Mouse (Mus musculus) neural tube, embryonic 14.5 days (tissue): Measurements from ENCODE around the gene Utp3. TPM values are rescaled to one million over a fixed set of nuclear protein-coding genes. Genes with fewer than 3 reads are reported as not detected.
A peak's percentile ranks its signal among the peaks of the same experiment; 100 is the strongest.

Experiments used
- ATAC-seq: fragments of 200-750 bp; cut with Nextera tagmentation; 2 replicates; pipeline ENCODE4 v1.8.0; 2017; ENCODE audit warnings: low read depth, mild to moderate bottlenecking, moderate TSS enrichment, moderate library complexity
- H3K27ac ChIP-seq: fragments of 300-500 bp; sonication (generic); 2 replicates; pipeline ENCODE4 v1.5.1; 2014; ENCODE audit warnings: low read depth, mild to moderate bottlenecking, control low read depth, low read length, moderate library complexity, mixed read lengths
- H3K27me3 ChIP-seq: fragments of 300-500 bp; sonication (generic); 2 replicates; pipeline ENCODE4 v1.6.1; 2014; ENCODE audit warnings: low read length; ENCODE audit not compliant: control insufficient read depth, insufficient read depth
- H3K36me3 ChIP-seq: fragments of 300-500 bp; sonication (generic); 2 replicates; pipeline ENCODE4 v1.6.1; 2014; ENCODE audit warnings: low read length, mixed read lengths; ENCODE audit not compliant: control insufficient read depth, insufficient read depth
- H3K4me1 ChIP-seq: fragments of 300-500 bp; sonication (generic); 2 replicates; pipeline ENCODE4 v1.6.1; 2014; ENCODE audit warnings: low read length; ENCODE audit not compliant: control insufficient read depth, insufficient read depth
- H3K4me2 ChIP-seq: fragments of 300-500 bp; sonication (generic); 2 replicates; pipeline ENCODE4 v1.6.1; 2014; ENCODE audit warnings: mild to moderate bottlenecking, low read depth, low read length, control low read depth
- H3K4me3 ChIP-seq: fragments of 300-500 bp; sonication (generic); 2 replicates; pipeline ENCODE4 v1.5.1; 2014; ENCODE audit warnings: low read depth, low read length, control low read depth, mixed read lengths
- H3K9ac ChIP-seq: fragments of 300-500 bp; sonication (generic); replicated peaks from 2 replicates; pipeline ENCODE4 v1.6.1; 2014; ENCODE audit warnings: low read depth, mild to moderate bottlenecking, control low read depth, low read length, mixed read lengths
- H3K9me3 ChIP-seq: fragments of 300-500 bp; sonication (generic); 2 replicates; pipeline ENCODE4 v1.6.1; 2016; ENCODE audit warnings: low read length; ENCODE audit not compliant: control insufficient read depth
- WGBS: fragments of 180-500 bp; shearing (Covaris S2); extraction: QIAGEN DNeasy Blood & Tissue Kit; methylation state at CpG from one replicate; pipeline ENCODE4 v1.1.7; 2014; 5-methylcytosine and 5-hydroxymethylcytosine counted together
- polyA plus RNA-seq: library from polyadenylated mRNA; unstranded; fragments of >200 nt; fragmentation: Nextera tagmentation; extraction: Ambion mirVana; gene quantifications from 2 replicates; pipeline ENCODE4 v1.2.1, GENCODE M21; 2014

Utp3 gene
- polyA plus RNA-seq, 1 experiment from 2014 or later = 43.5 TPM

DNA sequence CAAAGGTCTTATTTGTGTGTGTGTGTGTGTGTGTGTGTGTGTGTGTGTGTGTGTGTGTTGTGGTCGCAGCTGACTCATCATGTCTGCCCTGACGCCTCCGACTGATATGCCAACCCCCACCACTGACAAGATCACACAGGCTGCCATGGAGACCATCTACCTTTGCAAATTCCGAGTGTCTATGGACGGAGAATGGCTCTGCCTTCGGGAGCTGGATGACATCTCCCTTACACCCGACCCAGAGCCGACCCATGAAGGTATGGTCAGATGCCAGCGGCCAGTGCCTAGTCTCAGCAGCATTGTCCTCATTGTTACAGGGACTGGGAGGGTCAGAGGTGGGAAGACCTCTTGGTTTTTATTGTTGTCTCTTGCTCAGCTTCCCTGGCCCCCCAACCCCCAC lies 29.8 kb downstream of the Utp3 start:
- 7% methylated on average over 9 of the region's 9 CpGs for WGBS
- Histone ChIP-seq H3K4me3 (peak overlapping the region; percentile 63), H3K27me3 (no peaks in the 10 kb centered on the region), H3K9me3 (no peaks in the 10 kb centered on the region), H3K27ac (peak overlapping the region; percentile 80), H3K4me1 (peaks cover 38% of the 10 kb centered on the region), H3K36me3 (no peaks in the 10 kb centered on the region), H3K9ac (peak overlapping the region; percentile 75), H3K4me2 (peak overlapping the region; percentile 81)
- ATAC-seq = peak; percentile 66

GRCm38 (mm10) chr5:88586407-88587174 lies 32.3 kb downstream of the Utp3 start:
- no peaks in the 10 kb centered on the region for H3K9me3 ChIP-seq
- peak overlapping the region; percentile 63 for H3K4me3 ChIP-seq
- H3K27ac ChIP-seq = no peak overlapping the region
- no peaks in the 10 kb centered on the region for H3K27me3 ChIP-seq
- no peak for ATAC-seq
- peak overlapping the region; percentile 81 for H3K4me2 ChIP-seq
- peaks cover 39% of the 10 kb centered on the region for H3K4me1 ChIP-seq
- whole genome bisulfite sequencing = 59% methylated on average over 7 of the region's 7 CpGs
- H3K9ac ChIP-seq = peak overlapping the region; percentile 18; the same call in 1 of the 2 replicates
- no peaks in the 10 kb centered on the region for H3K36me3 ChIP-seq

- Histone ChIP-seq H3K36me3 (no peaks in the 10 kb centered on the region), H3K4me2 (peak overlapping the region; percentile 81), H3K4me1 (peaks cover 39% of the 10 kb centered on the region), H3K9me3 (no peaks in the 10 kb centered on the region), H3K9ac (peak overlapping the region; percentile 32; the same call in 1 of the 2 replicates), H3K27me3 (no peaks in the 10 kb centered on the region), H3K4me3 (peak overlapping the region; percentile 63), H3K27ac (no peak overlapping the region)
- whole genome bisulfite sequencing = 22% methylated on average over 13 of the region's 13 CpGs
- peak; percentile 1; the same call in 1 of the 2 replicates for ATAC-seq
Measured at GRCm38 (mm10) chr5:88587211-88587934, 33.1 kb downstream of the Utp3 start.

DNA sequence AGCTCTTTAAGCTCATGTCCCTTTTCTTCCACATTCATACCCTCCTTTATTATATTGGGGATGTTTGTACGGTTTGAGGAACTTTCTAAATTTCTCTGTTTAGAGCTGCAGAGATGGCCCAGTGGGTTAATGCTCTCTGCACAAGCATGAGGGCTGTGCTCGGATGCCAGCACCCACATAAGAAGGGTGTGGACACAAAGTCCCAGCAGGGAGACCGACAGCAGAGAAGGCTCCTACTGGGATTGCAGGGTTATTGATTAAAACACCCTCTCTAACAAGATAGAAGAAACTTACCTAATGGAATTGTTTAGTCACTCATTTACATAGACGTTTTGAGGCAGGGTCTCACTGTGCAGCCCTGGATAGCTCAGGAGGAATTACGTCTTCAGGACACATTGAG lies 34.2 kb downstream of the Utp3 start:
- WGBS = 47% methylated on average over 5 of the region's 5 CpGs
- H3K9me3 ChIP-seq = no peaks in the 10 kb centered on the region
- no peaks in the 10 kb centered on the region for H3K36me3 ChIP-seq
- H3K4me1 ChIP-seq = peaks cover 39% of the 10 kb centered on the region
- no peaks in the 10 kb centered on the region for H3K27me3 ChIP-seq
- H3K4me3 ChIP-seq = no peak overlapping the region
- H3K4me2 ChIP-seq = 0 out of 2 replicates have a peak overlapping the region, but pooled peaks have one; percentile 14
- no peak overlapping the region for H3K9ac ChIP-seq
- no peak overlapping the region for H3K27ac ChIP-seq
- ATAC-seq = no peak

DNA sequence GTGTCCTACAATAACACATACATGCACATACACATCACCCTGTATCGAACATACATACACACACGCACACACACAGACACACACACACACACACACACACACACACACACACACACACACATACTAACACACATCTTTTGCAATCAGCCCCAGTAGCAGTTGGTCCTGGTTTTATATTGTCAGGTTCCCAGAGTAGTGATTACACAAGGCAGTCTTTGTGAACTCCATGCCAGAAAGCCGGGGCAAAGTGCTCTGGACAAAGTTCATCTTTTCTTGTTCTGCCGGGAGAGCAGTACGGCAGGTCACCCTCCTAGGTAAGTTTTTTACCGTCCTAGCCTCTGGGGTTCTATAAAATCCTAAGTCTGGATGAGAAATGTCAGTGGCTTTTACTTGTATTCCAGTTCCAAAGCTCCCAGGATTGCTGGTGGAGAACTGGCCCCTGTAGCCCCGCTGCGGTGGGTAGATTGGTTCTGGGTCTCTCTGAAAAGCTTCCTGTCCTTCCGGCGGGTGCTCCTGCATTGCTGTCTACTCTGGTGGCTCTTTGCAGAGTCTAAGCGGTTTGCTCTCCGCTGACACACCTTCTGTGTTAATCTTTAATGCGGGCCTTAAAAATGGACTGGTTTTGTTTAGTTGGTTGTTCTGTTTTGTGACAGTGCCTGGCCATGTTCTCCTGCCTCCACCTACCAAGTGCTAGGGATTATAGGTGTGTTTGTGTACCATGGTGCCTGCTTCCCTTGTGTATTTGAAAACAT lies 39.3 kb downstream of the Utp3 start:
- Histone ChIP-seq H3K27me3 (no peaks in the 10 kb centered on the region), H3K4me1 (peaks cover 6% of the 10 kb centered on the region), H3K9me3 (no peaks in the 10 kb centered on the region), H3K27ac (no peak overlapping the region), H3K4me3 (no peak overlapping the region), H3K9ac (no peak overlapping the region), H3K4me2 (no peak overlapping the region), H3K36me3 (no peaks in the 10 kb centered on the region)
- no peak for ATAC-seq
- 92% methylated on average over 13 of the region's 13 CpGs for WGBS

DNA sequence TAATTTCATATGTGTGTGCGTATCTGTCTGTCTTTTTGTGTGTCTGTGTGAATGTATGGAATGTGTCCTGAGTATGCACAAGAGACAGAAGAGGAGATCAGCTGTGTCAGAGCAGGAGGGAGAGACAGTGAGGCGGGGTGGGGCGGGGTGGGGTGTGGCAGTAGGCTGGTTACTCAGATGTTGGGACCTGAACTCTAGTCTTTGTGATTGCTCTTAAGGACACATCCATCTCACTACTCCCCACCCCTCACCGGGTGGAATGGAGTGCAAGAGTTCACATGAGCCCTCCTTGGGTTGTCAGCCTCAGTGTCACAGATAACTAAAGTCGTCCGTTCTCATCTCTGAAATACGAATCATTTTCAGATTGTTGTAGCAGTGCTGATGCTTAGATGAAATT lies 39.9 kb downstream of the Utp3 start:
- ATAC-seq = no peak
- Histone ChIP-seq H3K4me2 (no peak overlapping the region), H3K9ac (no peak overlapping the region), H3K27me3 (no peaks in the 10 kb centered on the region), H3K9me3 (no peaks in the 10 kb centered on the region), H3K4me1 (0 out of 2 replicates have a peak, but pooled peaks cover under 1% of the 10 kb centered on the region), H3K27ac (no peak overlapping the region), H3K36me3 (no peaks in the 10 kb centered on the region), H3K4me3 (no peak overlapping the region)
- WGBS = 93% methylated on average over 7 of the region's 7 CpGs

- Histone ChIP-seq H3K4me3 (no peak overlapping the region), H3K27me3 (no peaks in the 10 kb centered on the region), H3K9me3 (no peaks in the 10 kb centered on the region), H3K4me1 (no peaks in the 10 kb centered on the region), H3K36me3 (no peaks in the 10 kb centered on the region), H3K4me2 (no peak overlapping the region), H3K9ac (no peak overlapping the region), H3K27ac (no peak overlapping the region)
- WGBS = 81% methylated on average over 5 of the region's 5 CpGs
- no peak for ATAC-seq
Measured at GRCm38 (mm10) chr5:88595537-88596455, 41.5 kb downstream of the Utp3 start.

- ATAC-seq = no peak
- Histone ChIP-seq H3K36me3 (no peaks in the 10 kb centered on the region), H3K4me3 (no peak overlapping the region), H3K9me3 (no peaks in the 10 kb centered on the region), H3K4me2 (no peak overlapping the region), H3K4me1 (no peaks in the 10 kb centered on the region), H3K27ac (no peak overlapping the region), H3K9ac (no peak overlapping the region), H3K27me3 (no peaks in the 10 kb centered on the region)
- WGBS = 92% methylated on average over 6 of the region's 6 CpGs
Measured at GRCm38 (mm10) chr5:88598961-88599360, 44.7 kb downstream of the Utp3 start.
